Mouse (Mus musculus): ENCODE results near the gene Ube4b. TPM values are rescaled to one million over a fixed set of nuclear protein-coding genes. Genes with fewer than 3 reads are reported as not detected.

Ube4b gene
- polyA plus RNA-seq, 1 experiment from 2014 or later = 40.0 TPM

DNA sequence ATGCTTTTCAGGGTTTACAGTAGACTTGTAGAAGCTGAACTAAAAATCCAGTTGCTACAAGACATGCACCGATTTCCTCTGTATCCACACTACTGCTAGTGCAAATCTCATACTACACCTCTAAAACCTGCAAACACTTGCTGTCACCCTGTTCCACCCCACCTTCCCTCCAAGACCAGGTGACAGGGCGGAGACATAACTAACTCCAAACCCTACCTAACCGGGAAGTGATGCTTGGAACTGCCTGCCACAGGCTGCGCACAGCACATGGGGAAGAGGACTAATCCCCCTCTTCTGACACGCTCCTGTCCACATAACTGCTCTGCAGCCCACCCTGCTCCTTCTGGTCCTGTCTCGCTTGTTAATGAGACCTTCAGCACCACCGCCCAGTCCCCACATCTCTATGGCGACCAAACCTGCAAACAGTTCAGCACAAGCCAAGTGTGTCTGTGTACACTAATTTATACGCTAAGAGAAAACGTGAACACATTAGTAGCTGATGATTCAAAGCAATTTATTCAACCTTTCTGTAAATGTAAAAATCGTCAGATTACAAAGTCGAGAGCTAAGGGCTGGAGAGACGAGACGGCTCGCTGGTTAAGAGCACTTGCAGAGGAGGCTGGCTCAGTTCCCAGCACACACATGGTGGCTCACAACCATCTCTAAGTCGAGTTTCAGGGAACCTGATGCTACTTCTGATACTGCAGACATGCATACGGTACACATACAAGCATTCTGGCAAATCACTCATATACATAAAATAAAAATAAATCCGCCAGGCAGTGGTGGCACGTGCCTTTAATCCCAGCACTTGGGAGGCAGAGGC is 21.7 kb downstream of the Ube4b start:
- ATAC-seq (ENCODE audit: insufficient read depth) (no peak), DNase-seq (peak; percentile 46)
- TF ChIP-seq CTCF (IDR thresholded peaks at IDR 0.05; ENCODE audit: low read depth) = no peak
- Histone ChIP-seq H3K36me3 (ENCODE audit: insufficient read depth) (0 out of 2 replicates have a peak, but pooled peaks cover 4% of the 10 kb centered on the region), H3K4me3 (ENCODE audit: low read depth, low read length) (no peak overlapping the region), H3K4me1 (ENCODE audit: insufficient read depth) (peaks cover 11% of the 10 kb centered on the region), H3K4me2 (no peak overlapping the region), H3K27ac (ENCODE audit: low read depth) (no peak overlapping the region), H3K27me3 (ENCODE audit: insufficient read depth, low read length) (no peaks in the 10 kb centered on the region), H3K9me3 (ENCODE audit: low read depth, low read length) (no peaks in the 10 kb centered on the region), H3K9ac (no peak overlapping the region)
- 48% methylated on average over 19 of the region's 19 CpGs for WGBS

DNA sequence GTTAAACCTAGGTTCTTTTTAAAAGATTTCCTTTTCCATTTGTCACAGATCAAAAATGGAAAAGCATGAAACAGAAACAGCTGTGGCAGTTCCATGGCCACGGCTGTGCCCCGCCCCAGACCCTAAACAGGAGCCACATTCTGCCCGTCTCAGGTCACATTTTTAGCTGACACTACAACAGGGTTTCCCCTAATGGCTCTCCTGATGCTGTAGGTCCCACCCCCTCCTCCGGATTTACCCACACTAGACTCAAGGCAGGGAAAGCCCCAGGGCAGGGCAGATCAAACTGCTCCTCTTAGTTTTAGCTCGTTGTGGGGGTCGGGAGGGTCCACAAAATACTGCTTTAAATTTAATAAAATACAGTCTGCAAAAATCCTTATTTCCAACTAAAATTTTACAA is 23.5 kb downstream of the Ube4b start:
- Histone ChIP-seq H3K9me3 (ENCODE audit: low read depth, low read length) (no peaks in the 10 kb centered on the region), H3K27me3 (ENCODE audit: insufficient read depth, low read length) (no peaks in the 10 kb centered on the region), H3K27ac (ENCODE audit: low read depth) (peak overlapping the region; percentile 18; the same call in 1 of the 2 replicates), H3K4me2 (no peak overlapping the region), H3K4me3 (ENCODE audit: low read depth, low read length) (no peak overlapping the region), H3K4me1 (ENCODE audit: insufficient read depth) (peaks cover 16% of the 10 kb centered on the region), H3K9ac (no peak overlapping the region), H3K36me3 (ENCODE audit: insufficient read depth) (peaks cover 10% of the 10 kb centered on the region; the same call in 1 of the 2 replicates)
- 18% methylated on average over 6 of the region's 6 CpGs for WGBS
- TF ChIP-seq CTCF (IDR thresholded peaks at IDR 0.05; ENCODE audit: low read depth) = no peak
- no peak for ATAC-seq (ENCODE audit: insufficient read depth)
- no peak for DNase-seq

GRCm38 (mm10) chr4:149401591-149401982 is 25.0 kb downstream of the Ube4b start:
- WGBS = 53% methylated on average over 8 of the region's 8 CpGs
- no peak for TF ChIP-seq CTCF (IDR thresholded peaks at IDR 0.05; ENCODE audit: low read depth)
- ATAC-seq (ENCODE audit: insufficient read depth) (no peak), DNase-seq (no peak)
- Histone ChIP-seq H3K27me3 (ENCODE audit: insufficient read depth, low read length) (no peaks in the 10 kb centered on the region), H3K36me3 (ENCODE audit: insufficient read depth) (peaks cover 23% of the 10 kb centered on the region; the same call in 1 of the 2 replicates), H3K9me3 (ENCODE audit: low read depth, low read length) (no peaks in the 10 kb centered on the region), H3K9ac (no peak overlapping the region), H3K4me1 (ENCODE audit: insufficient read depth) (peaks cover 23% of the 10 kb centered on the region), H3K27ac (ENCODE audit: low read depth) (no peak overlapping the region), H3K4me3 (ENCODE audit: low read depth, low read length) (no peak overlapping the region), H3K4me2 (no peak overlapping the region)

GRCm38 (mm10) chr4:149400878-149401590 is 25.5 kb downstream of the Ube4b start:
- Histone ChIP-seq H3K27me3 (ENCODE audit: insufficient read depth, low read length) (no peaks in the 10 kb centered on the region), H3K36me3 (ENCODE audit: insufficient read depth) (peaks cover 22% of the 10 kb centered on the region; the same call in 1 of the 2 replicates), H3K9ac (0 out of 2 replicates have a peak overlapping the region, but pooled peaks have one; percentile 3), H3K4me3 (ENCODE audit: low read depth, low read length) (no peak overlapping the region), H3K27ac (ENCODE audit: low read depth) (no peak overlapping the region), H3K4me1 (ENCODE audit: insufficient read depth) (peaks cover 23% of the 10 kb centered on the region), H3K9me3 (ENCODE audit: low read depth, low read length) (no peaks in the 10 kb centered on the region), H3K4me2 (no peak overlapping the region)
- no peak for TF ChIP-seq CTCF (IDR thresholded peaks at IDR 0.05; ENCODE audit: low read depth)
- ATAC-seq (ENCODE audit: insufficient read depth) = no peak
- 44% methylated on average over 12 of the region's 12 CpGs for WGBS
- no peak for DNase-seq

DNA sequence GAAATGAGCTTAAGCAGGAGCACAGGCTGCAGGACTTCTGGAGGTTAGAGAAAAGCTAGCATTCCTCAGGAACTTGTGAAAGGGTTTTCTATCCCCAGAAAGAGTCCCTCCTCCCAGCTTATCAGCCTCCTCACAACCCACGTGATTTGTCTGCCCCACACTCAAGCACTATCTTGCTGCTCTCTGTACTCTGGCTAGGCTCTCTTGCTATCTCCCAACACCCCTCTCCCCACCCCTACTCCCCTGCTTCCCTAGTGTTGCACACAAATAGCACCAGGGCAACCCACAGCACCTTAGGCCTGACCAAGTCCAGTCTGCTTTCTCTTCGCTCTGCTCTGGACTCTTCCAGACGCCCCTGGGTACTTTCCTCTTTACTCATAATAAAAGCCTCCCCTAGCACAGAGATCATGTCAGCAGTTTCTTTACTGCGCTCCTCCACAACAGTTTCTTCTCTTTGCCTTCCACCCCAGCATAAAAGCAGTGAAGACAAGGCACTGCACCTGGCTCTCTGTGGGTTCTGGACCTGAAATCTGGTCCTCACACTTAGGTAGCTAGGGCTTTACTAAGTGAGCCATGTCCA is 27.1 kb downstream of the Ube4b start:
- Histone ChIP-seq H3K9ac (peak overlapping the region; percentile 15; the same call in 1 of the 2 replicates), H3K9me3 (ENCODE audit: low read depth, low read length) (no peaks in the 10 kb centered on the region), H3K4me1 (ENCODE audit: insufficient read depth) (peaks cover 23% of the 10 kb centered on the region), H3K4me2 (peak overlapping the region; percentile 28; the same call in 1 of the 2 replicates), H3K27me3 (ENCODE audit: insufficient read depth, low read length) (no peaks in the 10 kb centered on the region), H3K27ac (ENCODE audit: low read depth) (peak overlapping the region; percentile 81; the same call in 1 of the 2 replicates), H3K4me3 (ENCODE audit: low read depth, low read length) (no peak overlapping the region), H3K36me3 (ENCODE audit: insufficient read depth) (peaks cover 25% of the 10 kb centered on the region; the same call in 1 of the 2 replicates)
- TF ChIP-seq CTCF (IDR thresholded peaks at IDR 0.05; ENCODE audit: low read depth) = no peak
- DNase-seq = peak; percentile 71
- WGBS = 39% methylated on average over 4 of the region's 4 CpGs
- peak; percentile 79 for ATAC-seq (ENCODE audit: insufficient read depth)

DNA sequence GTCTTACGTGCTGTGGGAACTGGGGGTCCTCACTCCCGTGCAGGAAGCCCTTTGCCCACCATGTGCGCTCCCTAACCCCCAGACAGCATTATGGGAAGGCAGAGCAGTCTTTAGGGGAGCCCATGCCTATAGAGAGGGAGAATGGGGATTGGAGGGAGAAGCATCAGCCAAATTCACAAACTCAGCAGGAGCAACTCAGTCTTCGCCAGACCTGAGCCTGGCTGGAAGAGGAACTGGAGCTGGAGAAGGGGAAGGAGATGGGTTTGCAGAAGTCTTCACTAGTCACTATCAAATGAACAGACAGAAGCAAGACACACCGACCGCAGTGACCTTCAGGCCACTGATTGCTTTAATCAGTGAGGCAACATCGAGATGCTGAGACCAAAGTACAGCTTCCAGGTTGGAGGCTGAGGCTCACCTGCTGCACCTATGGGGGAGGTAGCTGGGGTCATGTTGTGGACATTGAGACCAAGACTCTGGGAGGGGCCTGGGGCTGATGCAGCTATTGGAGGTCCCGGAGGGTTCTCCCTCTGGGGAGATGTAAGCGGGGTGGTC is 28.3 kb downstream of the Ube4b start:
- H3K4me1 ChIP-seq (ENCODE audit: insufficient read depth) = peaks cover 16% of the 10 kb centered on the region; the same call in 1 of the 2 replicates
- H3K27ac ChIP-seq (ENCODE audit: low read depth) = no peak overlapping the region; the same call in 1 of the 2 replicates
- TF ChIP-seq CTCF (IDR thresholded peaks at IDR 0.05; ENCODE audit: low read depth) = no peak
- no peak overlapping the region for H3K4me3 ChIP-seq (ENCODE audit: low read depth, low read length)
- H3K27me3 ChIP-seq (ENCODE audit: insufficient read depth, low read length) = no peaks in the 10 kb centered on the region
- no peak overlapping the region for H3K4me2 ChIP-seq
- H3K9me3 ChIP-seq (ENCODE audit: low read depth, low read length) = no peaks in the 10 kb centered on the region
- 81% methylated on average over 9 of the region's 9 CpGs for WGBS
- no peak for DNase-seq
- ATAC-seq (ENCODE audit: insufficient read depth) = no peak
- no peak overlapping the region for H3K9ac ChIP-seq
- H3K36me3 ChIP-seq (ENCODE audit: insufficient read depth) = peaks cover 30% of the 10 kb centered on the region; the same call in 1 of the 2 replicates

Data from lung, embryonic 14.5 days (tissue).